Mouse (Mus musculus): ENCODE data around the gene Zfp560.
"Not testable (repeated sequence)": the region's sequence is repeated elsewhere in the genome, so short reads cannot be mapped to it uniquely, and the experiment has no call there.

Gene Zfp560

DNA sequence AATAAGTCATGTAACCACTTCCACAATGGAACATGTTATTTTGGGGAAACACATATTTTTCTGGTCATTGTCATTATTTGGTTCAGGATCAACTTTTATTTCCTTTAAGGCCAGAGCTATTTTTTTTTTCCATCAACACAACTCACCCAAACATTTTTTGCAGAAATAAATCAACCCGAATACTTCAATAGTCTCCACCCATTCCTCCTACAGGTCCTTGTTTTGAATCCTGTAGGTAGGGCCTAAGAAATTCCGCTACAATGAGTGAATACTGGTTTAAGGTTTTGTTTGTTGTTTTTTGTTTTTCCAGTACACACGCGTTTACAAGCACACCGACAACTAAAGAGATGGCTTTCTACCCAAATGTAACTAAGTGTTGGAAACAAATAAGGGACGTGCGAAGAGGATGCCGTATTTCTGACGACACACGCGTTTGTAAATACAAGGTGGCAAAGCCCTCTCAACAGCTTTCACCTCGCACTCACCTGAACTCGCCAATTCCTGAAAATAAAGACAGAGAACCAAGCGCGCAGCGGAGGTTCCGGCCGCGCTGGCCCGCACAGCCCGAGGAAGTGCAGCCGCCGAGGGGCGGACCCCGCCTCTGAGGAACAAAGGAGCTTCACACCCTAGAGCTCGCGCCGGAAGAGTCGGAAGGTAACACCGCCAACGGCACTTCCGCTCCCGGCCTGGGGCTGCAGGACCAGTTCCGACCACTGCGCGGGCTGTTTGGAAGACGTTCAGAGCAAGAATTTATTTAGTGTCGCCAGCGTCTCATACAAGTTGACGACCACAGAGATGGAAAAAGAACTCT, at the start of gene Zfp560:
Zfp560 (minus strand) TSS at position 646 of the 811 bp plus-strand sequence.
- peak; percentile 72 to 75 for DNase-seq

GRCm38 (mm10) chr9:20430004-20430403, 45.0 kb upstream of the Zfp560 start:
- no peak for DNase-seq

DNA sequence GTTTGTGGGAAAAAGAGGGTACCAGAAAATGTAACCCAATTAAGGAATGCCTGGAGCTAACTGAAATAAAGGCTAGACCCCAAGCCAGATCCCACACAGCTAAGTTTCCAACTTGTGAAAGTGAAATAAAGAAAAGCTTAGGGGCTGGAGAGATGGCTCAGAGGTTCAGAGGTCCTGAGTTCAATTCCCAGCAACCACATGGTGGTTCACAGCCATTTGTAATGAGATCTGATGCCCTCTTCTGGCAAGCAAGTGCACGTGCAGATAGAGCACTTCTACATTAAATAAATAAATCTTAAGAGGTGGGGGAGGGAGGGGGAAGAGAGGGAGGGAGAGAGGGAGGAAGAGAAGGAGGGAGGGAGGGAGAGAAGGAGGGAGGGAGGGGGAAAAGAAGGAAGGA, 26.5 kb upstream of the Zfp560 start:
- DNase-seq, result no peak

GRCm38 (mm10) chr9:20409319-20409718, 24.3 kb upstream of the Zfp560 start:
- DNase-seq, result no peak

DNA sequence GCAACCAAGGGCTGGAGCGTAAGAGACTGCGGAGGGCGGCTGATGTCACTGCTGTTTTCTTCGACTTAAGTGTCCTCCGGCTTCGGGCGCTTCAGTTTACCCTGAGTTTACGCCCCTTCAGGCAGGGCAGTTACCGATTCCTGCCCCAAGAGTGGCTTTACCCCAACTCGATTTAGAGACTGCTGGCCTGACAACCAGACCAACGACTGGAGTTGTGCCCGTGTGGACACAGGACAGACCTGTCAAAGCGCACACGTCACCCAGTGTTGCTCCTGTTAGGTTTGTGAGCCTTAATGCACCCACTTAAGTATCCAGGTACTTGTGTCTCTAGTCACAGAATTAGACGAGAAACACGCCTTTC, 346 bp upstream of the Zfp560 start:
- DNase-seq, result no peak

- DNase-seq, result no peak
Measured at GRCm38 (mm10) chr9:20383659-20384058, 1.3 kb downstream of the Zfp560 start.

DNA sequence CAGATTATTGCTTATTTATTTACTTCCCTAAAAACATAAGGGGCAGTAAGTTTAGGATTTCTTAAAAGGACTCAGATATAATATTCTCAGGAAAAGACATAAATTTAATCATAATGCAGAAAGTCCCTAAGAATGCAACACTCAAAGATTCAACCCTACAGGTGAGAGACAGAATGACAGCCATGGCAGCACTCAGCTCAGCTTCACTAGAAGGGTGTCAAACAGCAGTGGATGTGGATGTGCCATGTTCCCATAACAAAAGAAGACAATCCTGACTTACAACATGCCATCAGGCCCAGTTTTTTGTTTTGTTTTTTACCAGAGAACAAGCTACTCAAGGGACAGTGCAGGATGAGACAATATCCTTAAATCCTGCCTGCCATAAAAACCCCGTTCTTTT, 10.3 kb downstream of the Zfp560 start:
- DNase-seq, result no peak

- DNase-seq, result no peak
Measured at GRCm38 (mm10) chr9:20367311-20367710, 17.7 kb downstream of the Zfp560 start.

- no peak for DNase-seq
Measured at GRCm38 (mm10) chr9:20348501-20348900, 36.5 kb downstream of the Zfp560 start.

DNA sequence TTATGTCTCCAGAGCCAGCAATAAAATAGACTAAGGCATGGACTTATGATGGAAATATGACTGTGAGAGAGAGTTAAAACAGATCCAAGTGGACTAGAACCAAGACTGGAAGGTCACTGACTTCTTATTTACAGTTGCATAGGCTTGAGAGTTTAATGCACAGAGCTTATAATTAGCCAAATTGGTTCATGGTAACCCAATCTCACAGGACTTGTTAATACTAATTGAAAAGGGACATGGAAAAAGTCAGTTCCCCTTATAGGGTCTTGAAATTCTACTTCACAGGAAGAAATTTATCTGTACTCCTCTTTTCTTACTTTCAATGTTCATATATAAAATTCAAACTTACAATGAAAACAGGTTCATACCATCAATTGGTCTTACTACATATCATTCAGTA, 49.0 kb downstream of the Zfp560 start, which contains the start of gene Olfr18:
Olfr18 (minus strand) TSS at position 101 of the 400 bp plus-strand sequence.
- DNase-seq, result no peak

GRCm38 (mm10) chr9:20298232-20298631, 86.7 kb downstream of the Zfp560 start, which contains the start of gene Olfr873:
TSS of gene Olfr873 (plus strand) at chr9:20298532.
- DNase-seq, result no peak

- not testable (repeated sequence) for DNase-seq
Measured at GRCm38 (mm10) chr9:20295562-20295961, 89.4 kb downstream of the Zfp560 start.
